Mouse (Mus musculus): ENCODE data around the gene Dpp10. TPM values are rescaled to one million over a fixed set of nuclear protein-coding genes. Genes with fewer than 3 reads are reported as not detected.

Gene Dpp10
- polyA plus RNA-seq, 1 experiment from 2014 or later = 0.38 TPM

- H3K9me3 ChIP-seq (ENCODE audit: control insufficient read depth) = no peaks in the 10 kb centered on the region
- H3K36me3 ChIP-seq (ENCODE audit: control insufficient read depth, insufficient read depth) = no peaks in the 10 kb centered on the region
- no peak overlapping the region for H3K27ac ChIP-seq (ENCODE audit: low read depth, low read length)
- H3K4me3 ChIP-seq (ENCODE audit: low read depth, low read length) = no peak overlapping the region
- no peak for ATAC-seq
- no peak overlapping the region for H3K9ac ChIP-seq (ENCODE audit: low read depth, low read length)
- TF ChIP-seq CTCF (IDR thresholded peaks at IDR 0.05; ENCODE audit: low read depth) = no peak
- H3K4me1 ChIP-seq (replicated peaks; ENCODE audit: control insufficient read depth, insufficient read depth, low read length) = no peaks in the 10 kb centered on the region
- no peaks in the 10 kb centered on the region for H3K27me3 ChIP-seq (replicated peaks; ENCODE audit: control insufficient read depth, insufficient read depth, low read length)
- no peak overlapping the region for H3K4me2 ChIP-seq (replicated peaks; ENCODE audit: low read depth)
- WGBS = 84% methylated on average over 3 of the region's 3 CpGs
Measured at GRCm38 (mm10) chr1:123846881-123847280, 198.5 kb downstream of the Dpp10 start.

GRCm38 (mm10) chr1:123801206-123801605, 244.2 kb downstream of the Dpp10 start:
- no peak overlapping the region for H3K4me2 ChIP-seq (replicated peaks; ENCODE audit: low read depth)
- no peaks in the 10 kb centered on the region for H3K27me3 ChIP-seq (replicated peaks; ENCODE audit: control insufficient read depth, insufficient read depth, low read length)
- H3K27ac ChIP-seq (ENCODE audit: low read depth, low read length) = no peak overlapping the region
- H3K4me1 ChIP-seq (replicated peaks; ENCODE audit: control insufficient read depth, insufficient read depth, low read length) = no peaks in the 10 kb centered on the region
- no peak overlapping the region for H3K9ac ChIP-seq (ENCODE audit: low read depth, low read length)
- no peak for TF ChIP-seq CTCF (IDR thresholded peaks at IDR 0.05; ENCODE audit: low read depth)
- no peak overlapping the region for H3K4me3 ChIP-seq (ENCODE audit: low read depth, low read length)
- H3K36me3 ChIP-seq (ENCODE audit: control insufficient read depth, insufficient read depth) = no peaks in the 10 kb centered on the region
- no peaks in the 10 kb centered on the region for H3K9me3 ChIP-seq (ENCODE audit: control insufficient read depth)
- no peak for ATAC-seq
- WGBS = 16% methylated on average over 1 of the region's 1 CpGs

- Histone ChIP-seq H3K36me3 (ENCODE audit: control insufficient read depth, insufficient read depth) (no peaks in the 10 kb centered on the region), H3K4me2 (replicated peaks; ENCODE audit: low read depth) (no peak overlapping the region), H3K9ac (ENCODE audit: low read depth, low read length) (no peak overlapping the region), H3K27me3 (replicated peaks; ENCODE audit: control insufficient read depth, insufficient read depth, low read length) (no peaks in the 10 kb centered on the region), H3K27ac (ENCODE audit: low read depth, low read length) (no peak overlapping the region), H3K9me3 (ENCODE audit: control insufficient read depth) (no peaks in the 10 kb centered on the region), H3K4me3 (ENCODE audit: low read depth, low read length) (no peak overlapping the region), H3K4me1 (replicated peaks; ENCODE audit: control insufficient read depth, insufficient read depth, low read length) (no peaks in the 10 kb centered on the region)
- no peak for TF ChIP-seq CTCF (IDR thresholded peaks at IDR 0.05; ENCODE audit: low read depth)
- no peak for ATAC-seq
- 92% methylated on average over 2 of the region's 2 CpGs for WGBS
Measured at GRCm38 (mm10) chr1:123765511-123765910, 279.8 kb downstream of the Dpp10 start.

GRCm38 (mm10) chr1:123762272-123762671, 283.1 kb downstream of the Dpp10 start:
- Histone ChIP-seq H3K27me3 (replicated peaks; ENCODE audit: control insufficient read depth, insufficient read depth, low read length) (no peaks in the 10 kb centered on the region), H3K9me3 (ENCODE audit: control insufficient read depth) (no peaks in the 10 kb centered on the region), H3K4me3 (ENCODE audit: low read depth, low read length) (no peak overlapping the region), H3K4me1 (replicated peaks; ENCODE audit: control insufficient read depth, insufficient read depth, low read length) (no peaks in the 10 kb centered on the region), H3K27ac (ENCODE audit: low read depth, low read length) (no peak overlapping the region), H3K36me3 (ENCODE audit: control insufficient read depth, insufficient read depth) (no peaks in the 10 kb centered on the region), H3K4me2 (replicated peaks; ENCODE audit: low read depth) (no peak overlapping the region), H3K9ac (ENCODE audit: low read depth, low read length) (no peak overlapping the region)
- no peak for ATAC-seq
- 83% methylated on average over 3 of the region's 3 CpGs for WGBS
- TF ChIP-seq CTCF (IDR thresholded peaks at IDR 0.05; ENCODE audit: low read depth) = no peak

- no peaks in the 10 kb centered on the region for H3K4me1 ChIP-seq (replicated peaks; ENCODE audit: control insufficient read depth, insufficient read depth, low read length)
- ATAC-seq = no peak
- H3K27me3 ChIP-seq (replicated peaks; ENCODE audit: control insufficient read depth, insufficient read depth, low read length) = no peaks in the 10 kb centered on the region
- H3K36me3 ChIP-seq (ENCODE audit: control insufficient read depth, insufficient read depth) = no peaks in the 10 kb centered on the region
- no peak overlapping the region for H3K4me2 ChIP-seq (replicated peaks; ENCODE audit: low read depth)
- no peak overlapping the region for H3K27ac ChIP-seq (ENCODE audit: low read depth, low read length)
- no peak overlapping the region for H3K9ac ChIP-seq (ENCODE audit: low read depth, low read length)
- no peak overlapping the region for H3K4me3 ChIP-seq (ENCODE audit: low read depth, low read length)
- no peaks in the 10 kb centered on the region for H3K9me3 ChIP-seq (ENCODE audit: control insufficient read depth)
- no peak for TF ChIP-seq CTCF (IDR thresholded peaks at IDR 0.05; ENCODE audit: low read depth)
Measured at GRCm38 (mm10) chr1:123756055-123756454, 289.3 kb downstream of the Dpp10 start.

GRCm38 (mm10) chr1:123707292-123707691, 338.1 kb downstream of the Dpp10 start:
- H3K9ac ChIP-seq (ENCODE audit: low read depth, low read length) = no peak overlapping the region
- no peaks in the 10 kb centered on the region for H3K36me3 ChIP-seq (ENCODE audit: control insufficient read depth, insufficient read depth)
- TF ChIP-seq CTCF (IDR thresholded peaks at IDR 0.05; ENCODE audit: low read depth) = no peak
- H3K27ac ChIP-seq (ENCODE audit: low read depth, low read length) = no peak overlapping the region
- no peak overlapping the region for H3K4me3 ChIP-seq (ENCODE audit: low read depth, low read length)
- H3K27me3 ChIP-seq (replicated peaks; ENCODE audit: control insufficient read depth, insufficient read depth, low read length) = no peaks in the 10 kb centered on the region
- no peaks in the 10 kb centered on the region for H3K4me1 ChIP-seq (replicated peaks; ENCODE audit: control insufficient read depth, insufficient read depth, low read length)
- no peak for ATAC-seq
- no peak overlapping the region for H3K4me2 ChIP-seq (replicated peaks; ENCODE audit: low read depth)
- 69% methylated on average over 3 of the region's 3 CpGs for WGBS
- no peaks in the 10 kb centered on the region for H3K9me3 ChIP-seq (ENCODE audit: control insufficient read depth)

GRCm38 (mm10) chr1:123658409-123658808, 386.9 kb downstream of the Dpp10 start:
- Histone ChIP-seq H3K4me3 (ENCODE audit: low read depth, low read length) (no peak overlapping the region), H3K9me3 (ENCODE audit: control insufficient read depth) (no peaks in the 10 kb centered on the region), H3K4me2 (replicated peaks; ENCODE audit: low read depth) (no peak overlapping the region), H3K9ac (ENCODE audit: low read depth, low read length) (no peak overlapping the region), H3K36me3 (ENCODE audit: control insufficient read depth, insufficient read depth) (no peaks in the 10 kb centered on the region), H3K27ac (ENCODE audit: low read depth, low read length) (no peak overlapping the region), H3K27me3 (replicated peaks; ENCODE audit: control insufficient read depth, insufficient read depth, low read length) (no peaks in the 10 kb centered on the region), H3K4me1 (replicated peaks; ENCODE audit: control insufficient read depth, insufficient read depth, low read length) (no peaks in the 10 kb centered on the region)
- TF ChIP-seq CTCF (IDR thresholded peaks at IDR 0.05; ENCODE audit: low read depth) = no peak
- 77% methylated on average over 2 of the region's 2 CpGs for WGBS
- no peak for ATAC-seq
